Mouse (Mus musculus) liver, adult 2 months (tissue): ENCODE measurements around the gene Zc3h12c. TPM values are rescaled to one million over a fixed set of nuclear protein-coding genes. Genes with fewer than 3 reads are reported as not detected.

ENCODE experiments used
- DNase-seq: peaks from one replicate; pipeline ENCODE4 v3.0.0-alpha.2; 2011; ENCODE audit warnings: low read depth, low spot score; ENCODE audit errors: extremely low read depth
- H3K27ac ChIP-seq: fragments of 200-500 bp; replicated peaks from 2 replicates; pipeline ENCODE4 v1.5.1; 2012; ENCODE audit warnings: low read depth, mild to moderate bottlenecking, control low read depth, inconsistent platforms, low read length; ENCODE audit not compliant: insufficient read depth
- H3K27me3 ChIP-seq: fragments of 200-500 bp; 2 replicates; pipeline ENCODE4 v1.6.1; 2012; ENCODE audit warnings: mild to moderate bottlenecking, moderate library complexity, low read length, inconsistent platforms; ENCODE audit not compliant: control insufficient read depth, insufficient read depth
- H3K36me3 ChIP-seq: fragments of 200-500 bp; 2 replicates; pipeline ENCODE4 v1.6.1; 2012; ENCODE audit warnings: low read length, inconsistent platforms; ENCODE audit not compliant: control insufficient read depth, insufficient read depth
- H3K4me1 ChIP-seq: fragments of 200-500 bp; 2 replicates; pipeline ENCODE4 v1.6.1; 2011; ENCODE audit warnings: low read length; ENCODE audit not compliant: control insufficient read depth, insufficient read depth
- H3K4me3 ChIP-seq: fragments of 200-500 bp; 2 replicates; pipeline ENCODE4 v1.5.1; 2011; ENCODE audit warnings: low read depth, mild to moderate bottlenecking, control low read depth, low read length, moderate library complexity; ENCODE audit not compliant: insufficient read depth
- H3K79me2 ChIP-seq: fragments of 200-500 bp; 2 replicates; pipeline ENCODE4 v1.6.1; 2012; ENCODE audit warnings: inconsistent platforms, mild to moderate bottlenecking, low read length, moderate library complexity; ENCODE audit not compliant: control insufficient read depth, insufficient read depth
- H3K9ac ChIP-seq: fragments of 200-500 bp; 2 replicates; pipeline ENCODE4 v1.6.1; 2012; ENCODE audit warnings: low read depth, mild to moderate bottlenecking, control low read depth, inconsistent platforms, low read length
- CTCF ChIP-seq: fragments of 200-500 bp; IDR thresholded peaks from 2 replicates; pipeline ENCODE4 v1.5.1; 2011; ENCODE audit warnings: low read depth, low read length, control low read depth
- POLR2A ChIP-seq: fragments of 200-500 bp; IDR thresholded peaks from 2 replicates; pipeline ENCODE4 v1.6.1; 2011; ENCODE audit warnings: low read length, control low read depth; ENCODE audit not compliant: insufficient read depth; ENCODE audit errors: extremely low read depth
- WGBS: fragments of 180-500 bp; shearing (Covaris S2); methylation state at CpG from one replicate; pipeline ENCODE4 v1.1.7; 2018; 5-methylcytosine and 5-hydroxymethylcytosine counted together
- polyA plus RNA-seq: library from polyadenylated mRNA; depleted of rRNA; stranded (reverse); fragments of >200 nt; gene quantifications from 2 replicates; pipeline ENCODE4 v1.2.3, GENCODE M21; 2012
- total RNA-seq: library from RNA; depleted of rRNA; stranded (reverse); fragments of >200 nt; gene quantifications from 2 replicates; pipeline ENCODE4 v1.2.3, GENCODE M21; 2014

Gene Zc3h12c
- total and polyA plus RNA-seq, 2 experiments = 1.1 to 4.5 TPM

DNA sequence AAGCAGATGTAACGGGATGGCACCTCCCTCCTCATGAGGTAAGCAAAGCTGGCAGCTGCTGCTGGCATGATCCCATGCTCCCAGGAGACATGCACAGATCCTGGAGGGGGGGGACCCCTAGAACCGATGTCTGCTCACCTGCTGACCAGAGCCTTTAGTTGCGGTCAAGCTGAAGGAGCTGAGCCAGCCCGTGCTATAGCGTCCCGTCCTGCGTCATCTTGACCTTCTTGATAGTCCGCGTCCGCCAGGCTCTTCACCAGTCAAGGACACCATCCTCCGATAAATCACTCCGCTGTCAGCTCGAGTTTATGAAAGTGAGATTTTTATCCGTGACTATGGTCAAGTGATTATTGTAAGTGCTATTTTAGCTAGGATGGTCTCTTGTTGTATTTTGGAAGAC, 67.9 kb downstream of the Zc3h12c start:
- Histone ChIP-seq H3K4me3 (no peak overlapping the region), H3K9ac (no peak overlapping the region), H3K27me3 (no peaks in the 10 kb centered on the region), H3K4me1 (peaks cover 19% of the 10 kb centered on the region), H3K79me2 (no peaks in the 10 kb centered on the region), H3K36me3 (no peaks in the 10 kb centered on the region), H3K27ac (no peak overlapping the region)
- no peak for DNase-seq
- TF ChIP-seq CTCF (no peak), POLR2A (no peak)
- 95% methylated on average over 14 of the region's 14 CpGs for WGBS

DNA sequence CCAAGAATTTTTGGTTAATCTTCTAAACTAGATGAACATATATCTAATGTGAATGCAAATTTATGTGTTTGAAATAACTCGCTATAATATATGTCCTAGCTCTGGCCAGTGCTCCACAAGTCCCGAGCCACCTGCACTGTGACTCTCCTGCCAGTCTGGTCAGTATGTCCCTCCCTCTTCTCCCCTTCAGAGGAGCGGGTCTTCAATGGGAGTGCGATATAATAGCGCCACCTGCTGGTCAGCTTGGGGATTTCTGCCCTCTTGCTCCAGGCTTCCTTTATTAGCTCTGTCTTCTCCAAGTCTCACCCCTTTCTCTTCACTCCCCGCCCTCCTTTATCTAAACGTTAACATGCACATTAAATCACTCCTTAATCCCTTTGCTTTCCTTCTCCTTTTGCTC, 69.8 kb downstream of the Zc3h12c start:
- Histone ChIP-seq H3K4me1 (peaks cover 9% of the 10 kb centered on the region; the same call in 1 of the 2 replicates), H3K9ac (no peak overlapping the region), H3K36me3 (no peaks in the 10 kb centered on the region), H3K79me2 (no peaks in the 10 kb centered on the region), H3K27ac (no peak overlapping the region), H3K27me3 (no peaks in the 10 kb centered on the region), H3K4me3 (no peak overlapping the region)
- DNase-seq = peak; percentile 63
- 2% methylated on average over 7 of the region's 7 CpGs for WGBS
- TF ChIP-seq CTCF (peak; percentile 95), POLR2A (no peak)

DNA sequence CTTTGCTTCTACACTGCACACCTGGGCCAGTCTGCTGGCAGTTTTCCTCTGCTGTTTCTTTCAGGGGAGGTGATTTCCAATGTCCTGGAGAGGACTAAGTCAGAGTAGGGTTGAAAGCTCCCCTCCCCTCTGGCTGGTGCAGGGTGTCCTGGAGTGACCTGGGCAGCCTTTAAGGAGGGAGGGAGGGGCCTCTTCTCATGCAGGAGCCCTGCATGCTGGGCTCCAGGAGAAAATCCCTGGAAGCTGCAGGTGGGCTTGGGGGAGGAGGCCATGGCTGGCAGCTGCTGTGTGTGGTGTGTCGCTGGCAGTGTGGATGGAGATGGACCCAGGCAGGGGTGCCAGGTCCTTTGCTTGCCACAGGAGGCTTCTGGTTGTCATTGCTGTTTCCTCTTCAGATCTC, 71.0 kb downstream of the Zc3h12c start:
- no peak overlapping the region for H3K27ac ChIP-seq
- H3K4me1 ChIP-seq = peaks cover 16% of the 10 kb centered on the region
- H3K79me2 ChIP-seq = no peaks in the 10 kb centered on the region
- TF ChIP-seq POLR2A (no peak), CTCF (no peak)
- H3K27me3 ChIP-seq = no peaks in the 10 kb centered on the region
- no peak overlapping the region for H3K4me3 ChIP-seq
- no peak overlapping the region for H3K9ac ChIP-seq
- WGBS = 88% methylated on average over 1 of the region's 1 CpGs
- no peak for DNase-seq
- no peaks in the 10 kb centered on the region for H3K36me3 ChIP-seq

DNA sequence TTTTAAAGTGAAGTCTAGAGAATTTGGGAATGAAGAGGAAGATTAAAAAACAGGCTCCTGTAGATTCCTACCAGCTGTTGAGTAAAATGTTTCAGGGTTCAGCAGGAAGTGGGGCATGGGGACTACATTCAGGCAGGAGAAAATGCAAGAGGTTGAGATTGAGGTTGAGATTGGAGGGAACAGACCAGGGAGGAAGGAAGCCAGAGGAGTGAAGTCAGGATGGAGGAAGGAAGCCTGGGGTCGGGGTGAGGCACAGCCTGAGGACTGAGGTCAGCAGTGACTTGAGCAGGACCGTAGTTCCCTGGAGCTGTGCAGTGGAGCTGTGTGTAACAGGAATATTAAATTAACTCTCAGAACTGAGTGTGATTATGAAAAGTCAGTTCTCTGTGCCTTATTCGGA, 72.7 kb downstream of the Zc3h12c start:
- TF ChIP-seq CTCF = no peak
- TF ChIP-seq POLR2A = no peak
- 74% methylated on average over 3 of the region's 3 CpGs for WGBS
- no peak overlapping the region for H3K4me3 ChIP-seq
- no peak for DNase-seq
- H3K9ac ChIP-seq = no peak overlapping the region
- H3K27ac ChIP-seq = no peak overlapping the region
- H3K4me1 ChIP-seq = peaks cover 19% of the 10 kb centered on the region
- H3K27me3 ChIP-seq = no peaks in the 10 kb centered on the region
- H3K79me2 ChIP-seq = no peaks in the 10 kb centered on the region
- no peaks in the 10 kb centered on the region for H3K36me3 ChIP-seq

GRCm38 (mm10) chr9:52094471-52094980, 73.8 kb downstream of the Zc3h12c start:
- Histone ChIP-seq H3K9ac (no peak overlapping the region), H3K4me1 (peaks cover 19% of the 10 kb centered on the region), H3K27me3 (no peaks in the 10 kb centered on the region), H3K79me2 (no peaks in the 10 kb centered on the region), H3K27ac (no peak overlapping the region), H3K36me3 (no peaks in the 10 kb centered on the region), H3K4me3 (no peak overlapping the region)
- 60% methylated on average over 10 of the region's 10 CpGs for WGBS
- TF ChIP-seq POLR2A (no peak), CTCF (no peak)
- peak; percentile 51 for DNase-seq

- H3K4me3 ChIP-seq = no peak overlapping the region
- H3K4me1 ChIP-seq = peaks cover 19% of the 10 kb centered on the region
- 76% methylated on average over 5 of the region's 5 CpGs for WGBS
- no peak overlapping the region for H3K27ac ChIP-seq
- no peaks in the 10 kb centered on the region for H3K79me2 ChIP-seq
- no peaks in the 10 kb centered on the region for H3K27me3 ChIP-seq
- no peak for TF ChIP-seq POLR2A
- no peak for TF ChIP-seq CTCF
- no peak for DNase-seq
- no peaks in the 10 kb centered on the region for H3K36me3 ChIP-seq
- H3K9ac ChIP-seq = no peak overlapping the region
Measured at GRCm38 (mm10) chr9:52094016-52094415, 74.4 kb downstream of the Zc3h12c start.
